Mouse (Mus musculus) heart, adult 2 months (tissue): ENCODE measurements around the gene Nudt8. TPM values are rescaled to one million over a fixed set of nuclear protein-coding genes. Genes with fewer than 3 reads are reported as not detected.

Source experiments
- DNase-seq, 2 experiments: peaks; one replicate each; pipeline ENCODE4 v3.0.0; 2021
- H3K27ac ChIP-seq: fragments of 200-600 bp; 2 replicates; pipeline ENCODE4 v1.8.1; 2022
- H3K27me3 ChIP-seq: fragments of 200-500 bp; 2 replicates; pipeline ENCODE4 v1.6.1; 2012; ENCODE audit warnings: mild to moderate bottlenecking, low read length, inconsistent platforms, mixed read lengths; ENCODE audit not compliant: control insufficient read depth, insufficient read depth
- H3K36me3 ChIP-seq: fragments of 200-500 bp; 2 replicates; pipeline ENCODE4 v1.6.1; 2012; ENCODE audit warnings: low read length, inconsistent platforms; ENCODE audit not compliant: control insufficient read depth, insufficient read depth
- H3K4me1 ChIP-seq: fragments of 200-500 bp; 2 replicates; pipeline ENCODE4 v1.6.1; 2011; ENCODE audit warnings: low read length; ENCODE audit not compliant: control insufficient read depth, insufficient read depth
- H3K4me3 ChIP-seq: fragments of 200-600 bp; 2 replicates; pipeline ENCODE4 v1.8.1; 2022
- H3K79me2 ChIP-seq: fragments of 200-500 bp; replicated peaks from 2 replicates; pipeline ENCODE4 v1.6.1; 2012; ENCODE audit warnings: mild to moderate bottlenecking, inconsistent platforms, low read length, moderate library complexity, mixed read lengths; ENCODE audit not compliant: control insufficient read depth, insufficient read depth
- H3K9ac ChIP-seq: fragments of 200-500 bp; 2 replicates; pipeline ENCODE4 v1.6.1; 2012; ENCODE audit warnings: low read depth, mild to moderate bottlenecking, control low read depth, inconsistent platforms, low read length, mixed read lengths
- CTCF ChIP-seq: fragments of 200-600 bp; IDR thresholded peaks from 2 replicates; pipeline ENCODE4 v1.8.1; 2022; ENCODE audit warnings: antibody characterized with exemption, mild to moderate bottlenecking, moderate library complexity
- EP300 ChIP-seq: fragments of 200-500 bp; IDR thresholded peaks from 2 replicates; pipeline ENCODE4 v1.6.1; 2011; ENCODE audit warnings: low read depth, low read length, control low read depth; ENCODE audit not compliant: insufficient read depth
- POLR2A ChIP-seq: fragments of 200-500 bp; IDR thresholded peaks from 2 replicates; pipeline ENCODE4 v1.6.1; 2011; ENCODE audit warnings: mild to moderate bottlenecking, low read depth, low read length, control low read depth; ENCODE audit not compliant: insufficient read depth
- WGBS: fragments of 180-500 bp; shearing (Covaris S2); methylation state at CpG from one replicate; pipeline ENCODE4 v1.1.7; 2018; 5-methylcytosine and 5-hydroxymethylcytosine counted together
- intact Hi-C: fragments of 180-260 bp; cut with DNase I; formaldehyde crosslinking; loops from one replicate; pipeline ENCODE4 v1.15.1; 2025
- polyA plus RNA-seq: library from polyadenylated mRNA; depleted of rRNA; stranded (reverse); fragments of >200 nt; gene quantifications from 2 replicates; pipeline ENCODE4 v1.2.3, GENCODE M21; 2012
- total RNA-seq, 2 experiments: library from RNA; stranded (reverse); gene quantifications; 2 replicates each; pipeline ENCODE4 v1.2.3; 2021

The Nudt8 gene
- total and polyA plus RNA-seq, 3 experiments = 61.9 to 149 (median 136) TPM

DNA sequence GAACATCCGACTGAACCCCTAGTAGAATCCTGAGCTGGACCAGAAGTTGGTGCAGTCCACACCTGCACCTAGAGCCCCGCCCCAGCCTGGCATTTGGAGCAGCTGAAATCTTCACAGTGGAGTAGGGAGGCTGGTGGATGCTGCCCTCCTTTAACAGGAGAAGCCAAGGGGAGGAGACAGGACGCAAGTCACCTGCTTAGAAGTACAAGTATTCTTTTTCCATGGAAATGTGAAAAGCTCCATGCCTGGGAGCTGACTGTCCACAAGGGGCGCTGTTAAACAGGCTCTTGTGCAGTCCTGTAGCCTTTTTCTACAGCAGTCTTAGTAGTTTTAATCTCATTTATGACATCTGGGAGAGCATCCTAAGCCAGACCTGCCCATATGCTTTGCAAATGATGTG lies 11.6 kb upstream of the Nudt8 start:
- H3K4me3 ChIP-seq = no peak overlapping the region
- H3K27me3 ChIP-seq = no peaks in the 10 kb centered on the region
- peaks cover 26% of the 10 kb centered on the region for H3K4me1 ChIP-seq
- intact Hi-C loops = loop anchor here (10.0 kb wide), 1 partner anchor 384 kb away; no protein-coding TSS in a partner anchor
- WGBS = 88% methylated on average over 4 of the region's 4 CpGs
- H3K27ac ChIP-seq = no peak overlapping the region
- no peak for DNase-seq
- H3K36me3 ChIP-seq = peaks cover 3% of the 10 kb centered on the region; the same call in 1 of the 2 replicates
- H3K9ac ChIP-seq = no peak overlapping the region
- H3K79me2 ChIP-seq = no peaks in the 10 kb centered on the region
- TF ChIP-seq CTCF = peak; percentile 43
- no peak for TF ChIP-seq POLR2A

DNA sequence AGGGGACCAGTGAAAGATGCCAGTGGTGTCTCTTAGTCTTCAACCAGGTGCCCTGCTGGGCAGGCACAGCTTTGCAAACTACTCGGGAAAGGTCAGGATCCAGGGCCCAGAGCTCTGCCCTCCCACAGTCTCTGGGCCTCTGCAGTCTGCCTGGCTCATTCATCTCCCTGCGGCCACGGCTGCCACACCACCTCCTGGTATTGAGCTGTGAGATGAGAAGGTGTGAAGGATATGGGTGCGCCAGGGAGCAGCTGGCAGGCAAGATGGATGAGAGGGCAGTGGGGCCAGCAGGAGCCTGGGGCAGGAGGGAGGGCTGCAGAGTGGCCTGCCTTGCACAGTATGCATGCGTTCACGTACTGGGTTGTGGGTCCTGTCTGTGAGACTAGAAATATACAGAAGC lies 9.6 kb upstream of the Nudt8 start:
- Histone ChIP-seq H3K4me3 (no peak overlapping the region), H3K9ac (no peak overlapping the region), H3K27ac (no peak overlapping the region), H3K79me2 (no peaks in the 10 kb centered on the region), H3K27me3 (no peaks in the 10 kb centered on the region), H3K36me3 (peaks cover 3% of the 10 kb centered on the region; the same call in 1 of the 2 replicates), H3K4me1 (peaks cover 14% of the 10 kb centered on the region)
- no peak for DNase-seq
- TF ChIP-seq EP300 (no peak), CTCF (no peak), POLR2A (no peak)
- 73% methylated on average over 6 of the region's 6 CpGs for WGBS
- intact Hi-C loops = no loop called here

DNA sequence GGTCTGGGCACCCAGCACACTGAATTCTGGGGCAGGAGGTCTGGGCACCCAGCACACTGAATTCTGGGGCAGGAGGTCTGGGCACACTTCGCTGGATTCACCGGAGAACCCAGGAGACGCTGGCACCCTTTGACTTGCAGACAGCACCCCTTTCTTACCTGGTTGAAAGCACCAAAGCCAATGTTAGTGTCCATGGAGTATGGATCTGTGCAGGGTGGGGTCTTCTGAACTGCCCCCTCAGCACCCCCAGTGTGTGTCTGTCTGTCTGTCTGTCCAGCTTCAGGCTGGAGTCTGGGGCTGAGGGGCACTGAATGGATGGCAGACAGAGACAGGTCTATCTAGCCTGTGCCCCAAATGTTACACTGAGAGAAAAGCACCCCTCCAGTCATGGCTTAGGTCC lies 8.8 kb upstream of the Nudt8 start:
- Histone ChIP-seq H3K36me3 (peaks cover 2% of the 10 kb centered on the region; the same call in 1 of the 2 replicates), H3K4me1 (peaks cover 8% of the 10 kb centered on the region), H3K27me3 (no peaks in the 10 kb centered on the region), H3K27ac (no peak overlapping the region), H3K9ac (no peak overlapping the region), H3K4me3 (no peak overlapping the region), H3K79me2 (no peaks in the 10 kb centered on the region)
- intact Hi-C loops = no loop called here
- WGBS = 95% methylated on average over 3 of the region's 3 CpGs
- DNase-seq = no peak
- TF ChIP-seq POLR2A (no peak), EP300 (no peak), CTCF (no peak)

DNA sequence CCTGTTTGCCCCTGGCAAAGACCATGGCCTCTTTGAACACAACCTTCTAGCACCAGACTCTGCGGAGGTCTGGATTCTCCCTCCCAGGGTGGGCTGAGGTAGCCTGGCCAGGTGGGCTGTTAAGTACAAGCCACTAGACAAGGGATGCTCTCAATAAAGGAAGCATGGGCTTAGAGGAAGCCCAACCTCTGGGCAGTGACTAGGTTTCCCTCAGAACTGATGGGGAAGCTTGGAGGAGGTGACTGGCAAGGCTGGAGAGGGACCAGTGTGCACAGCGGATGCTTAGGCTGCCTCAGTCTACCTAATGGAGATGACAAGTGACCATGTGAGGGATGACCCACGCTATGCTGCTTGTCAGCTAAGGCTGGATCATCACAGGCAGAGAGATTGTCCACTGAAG lies 8.4 kb upstream of the Nudt8 start:
- no peaks in the 10 kb centered on the region for H3K79me2 ChIP-seq
- H3K36me3 ChIP-seq = no peaks in the 10 kb centered on the region
- no peak overlapping the region for H3K9ac ChIP-seq
- peaks cover 4% of the 10 kb centered on the region for H3K4me1 ChIP-seq
- intact Hi-C loops = no loop called here
- no peak overlapping the region for H3K4me3 ChIP-seq
- no peak for TF ChIP-seq POLR2A
- TF ChIP-seq CTCF = no peak
- TF ChIP-seq EP300 = no peak
- DNase-seq = no peak
- WGBS = 93% methylated on average over 3 of the region's 3 CpGs
- no peak overlapping the region for H3K27ac ChIP-seq
- no peaks in the 10 kb centered on the region for H3K27me3 ChIP-seq

DNA sequence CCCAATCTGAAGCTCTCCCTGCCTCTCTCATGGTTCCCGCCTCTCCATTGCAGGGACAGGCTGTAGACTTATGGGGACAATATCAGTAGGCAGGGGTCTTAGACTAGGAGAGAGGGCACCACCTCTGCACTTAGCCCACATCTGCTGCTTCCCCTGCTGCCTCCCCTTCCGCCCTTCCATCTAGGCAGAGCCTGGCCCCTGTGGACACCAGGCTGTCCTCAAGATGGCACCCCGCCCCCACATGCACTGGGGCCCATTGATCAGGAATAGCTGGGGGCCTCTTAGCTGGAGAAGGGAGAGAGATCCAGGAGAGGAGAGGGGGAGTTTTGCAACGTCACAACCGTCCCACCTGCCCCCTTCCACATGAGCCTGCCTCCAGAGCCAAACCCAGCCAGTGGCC lies 8.0 kb upstream of the Nudt8 start, which contains the start of gene Tbx10:
Tbx10 (plus strand) TSS at position 337 of the 400 bp plus-strand sequence.
- Histone ChIP-seq H3K4me3 (no peak within 1 kb of the TSS), H3K79me2 (no peaks in the 10 kb centered on the region), H3K9ac (no peak within 1 kb of the TSS), H3K36me3 (no peaks in the 10 kb centered on the region), H3K27ac (no peak within 1 kb of the TSS), H3K27me3 (no peaks in the 10 kb centered on the region), H3K4me1 (no peaks in the 10 kb centered on the region)
- DNase-seq = no peak
- TF ChIP-seq EP300 (no peak), POLR2A (no peak), CTCF (no peak)
- WGBS = 62% methylated on average over 5 of the region's 5 CpGs
- intact Hi-C loops = no loop called here

DNA sequence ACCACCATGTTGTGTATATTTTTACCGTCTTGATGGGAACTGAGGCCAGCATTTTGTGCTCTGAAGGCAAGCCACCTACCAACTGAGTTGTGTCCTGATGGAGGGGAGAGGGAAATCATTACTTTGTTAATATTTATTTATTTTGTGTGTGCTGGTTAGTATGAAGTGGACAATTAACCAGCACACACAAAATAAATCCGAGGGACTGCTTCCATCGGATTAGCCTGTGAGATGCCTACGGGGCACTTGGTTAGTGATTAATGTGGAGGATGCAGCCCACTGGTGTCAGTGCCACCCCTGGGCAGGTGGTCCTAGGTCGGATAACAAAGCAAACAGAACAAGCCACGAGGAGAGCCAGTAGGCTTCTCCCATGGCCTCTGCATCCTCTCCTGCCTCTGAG lies 5.4 kb upstream of the Nudt8 start:
- intact Hi-C loops = no loop called here
- H3K27ac ChIP-seq = no peak overlapping the region
- peaks cover 2% of the 10 kb centered on the region; the same call in 1 of the 2 replicates for H3K4me1 ChIP-seq
- no peaks in the 10 kb centered on the region for H3K36me3 ChIP-seq
- DNase-seq = no peak
- WGBS = 73% methylated on average over 6 of the region's 6 CpGs
- no peak overlapping the region for H3K9ac ChIP-seq
- H3K4me3 ChIP-seq = no peak overlapping the region
- no peak for TF ChIP-seq EP300
- no peaks in the 10 kb centered on the region for H3K27me3 ChIP-seq
- H3K79me2 ChIP-seq = no peaks in the 10 kb centered on the region

DNA sequence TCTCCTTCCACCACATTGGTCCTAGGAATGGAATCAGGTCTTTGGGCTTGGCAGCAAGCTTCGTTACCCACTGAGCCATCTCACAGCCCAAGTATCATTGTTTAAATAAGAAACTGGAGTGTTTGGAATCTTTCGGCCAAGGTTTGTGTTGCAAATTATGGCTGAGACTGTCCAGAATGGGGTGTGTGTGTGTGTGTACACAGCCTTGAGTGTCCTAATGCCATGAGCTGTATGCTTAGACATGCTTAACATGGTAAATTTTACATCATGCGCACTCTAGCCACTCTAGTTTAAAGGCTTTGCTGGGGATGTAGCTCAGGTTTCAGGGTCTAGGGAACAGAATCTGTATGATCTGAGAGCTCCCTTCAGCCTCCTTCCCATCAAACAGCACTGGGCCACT lies 4.9 kb upstream of the Nudt8 start:
- Histone ChIP-seq H3K4me1 (peaks cover 2% of the 10 kb centered on the region; the same call in 1 of the 2 replicates), H3K9ac (no peak overlapping the region), H3K79me2 (no peaks in the 10 kb centered on the region), H3K4me3 (no peak overlapping the region), H3K27ac (no peak overlapping the region), H3K36me3 (no peaks in the 10 kb centered on the region), H3K27me3 (no peaks in the 10 kb centered on the region)
- no peak for TF ChIP-seq EP300
- TF ChIP-seq POLR2A = no peak
- no peak for TF ChIP-seq CTCF
- WGBS = 95% methylated on average over 3 of the region's 3 CpGs
- intact Hi-C loops = no loop called here
- no peak for DNase-seq
